Mouse (Mus musculus) hindbrain, embryonic 11.5 days (tissue): ENCODE data around the gene Ugt1a8. TPM values are rescaled to one million over a fixed set of nuclear protein-coding genes. Genes with fewer than 3 reads are reported as not detected.

Experiments
- ATAC-seq: fragments of 200-750 bp; cut with Nextera tagmentation; 2 replicates; pipeline ENCODE4 v1.8.0; 2017; ENCODE audit warnings: mild to moderate bottlenecking, moderate TSS enrichment, moderate library complexity; ENCODE audit not compliant: low FRiP score
- DNase-seq: peaks from one replicate; pipeline ENCODE4 v3.0.0-alpha.2; 2015; ENCODE audit warnings: low spot score
- H3K27ac ChIP-seq: fragments of 300-500 bp; sonication (generic); 2 replicates; pipeline ENCODE4 v1.5.1; 2014; ENCODE audit warnings: mild to moderate bottlenecking, low read depth, low read length
- H3K27me3 ChIP-seq: fragments of 300-500 bp; sonication (generic); 2 replicates; pipeline ENCODE4 v1.6.1; 2014; ENCODE audit warnings: mild to moderate bottlenecking, low read length, moderate library complexity, mixed read lengths; ENCODE audit not compliant: control insufficient read depth, insufficient read depth
- H3K36me3 ChIP-seq: fragments of 300-500 bp; sonication (generic); 2 replicates; pipeline ENCODE4 v1.6.1; 2014; ENCODE audit warnings: mild to moderate bottlenecking, low read length, moderate library complexity, mixed read lengths; ENCODE audit not compliant: control insufficient read depth, insufficient read depth
- H3K4me1 ChIP-seq: fragments of 300-500 bp; sonication (generic); replicated peaks from 2 replicates; pipeline ENCODE4 v1.6.1; 2014; ENCODE audit warnings: low read length, mixed read lengths; ENCODE audit not compliant: control insufficient read depth, insufficient read depth
- H3K4me2 ChIP-seq: fragments of 300-500 bp; sonication (generic); replicated peaks from 2 replicates; pipeline ENCODE4 v1.6.1; 2014; ENCODE audit warnings: mild to moderate bottlenecking, low read depth, low read length
- H3K4me3 ChIP-seq: fragments of 300-500 bp; sonication (generic); 2 replicates; pipeline ENCODE4 v1.5.1; 2014; ENCODE audit warnings: low read depth, low read length
- H3K9ac ChIP-seq: fragments of 300-500 bp; sonication (generic); 2 replicates; pipeline ENCODE4 v1.6.1; 2014; ENCODE audit warnings: low read depth, low read length
- H3K9me3 ChIP-seq: fragments of 300-500 bp; sonication (generic); 2 replicates; pipeline ENCODE4 v1.6.1; 2016; ENCODE audit warnings: low read length; ENCODE audit not compliant: control insufficient read depth
- WGBS: fragments of 180-500 bp; shearing (Covaris S2); extraction: QIAGEN DNeasy Blood & Tissue Kit; methylation state at CpG from one replicate; pipeline ENCODE4 v1.1.7; 2014; 5-methylcytosine and 5-hydroxymethylcytosine counted together
- polyA plus RNA-seq: library from polyadenylated mRNA; unstranded; fragments of >200 nt; fragmentation: Nextera tagmentation; extraction: Ambion mirVana; gene quantifications from 2 replicates; pipeline ENCODE4 v1.2.1, GENCODE M21; 2014

Gene Ugt1a8
- polyA plus RNA-seq, 1 experiment from 2014 or later: not detected

DNA sequence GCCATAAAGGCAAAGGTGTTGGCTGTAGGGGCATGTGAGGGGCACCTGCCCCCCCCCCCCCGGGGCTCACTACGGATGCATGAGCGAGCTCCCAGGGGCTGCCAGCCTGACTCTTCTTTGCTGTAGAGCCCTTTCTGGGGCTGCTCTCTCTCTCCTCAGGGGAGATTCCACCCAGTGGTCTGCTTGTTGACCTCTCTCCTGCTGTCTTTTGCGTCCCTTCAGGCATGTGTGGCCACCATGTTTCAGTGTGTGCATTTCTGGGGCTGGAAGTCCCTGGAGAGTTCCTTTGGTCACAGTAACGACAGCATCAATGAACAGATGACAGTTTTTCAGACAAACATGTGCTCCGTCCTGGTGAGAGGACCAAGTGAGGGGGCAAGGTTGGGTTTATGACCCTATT is 170.7 kb downstream of the Ugt1a8 start:
- no peak overlapping the region for H3K9ac ChIP-seq
- H3K4me3 ChIP-seq: no peak overlapping the region
- H3K4me1 ChIP-seq: no peaks in the 10 kb centered on the region
- 66% methylated on average over 6 of the region's 6 CpGs for WGBS
- DNase-seq (no peak), ATAC-seq (no peak)
- H3K9me3 ChIP-seq: peaks cover 61% of the 10 kb centered on the region
- H3K27ac ChIP-seq: no peak overlapping the region
- H3K27me3 ChIP-seq: no peaks in the 10 kb centered on the region
- no peak overlapping the region for H3K4me2 ChIP-seq
- H3K36me3 ChIP-seq: peaks cover 24% of the 10 kb centered on the region

DNA sequence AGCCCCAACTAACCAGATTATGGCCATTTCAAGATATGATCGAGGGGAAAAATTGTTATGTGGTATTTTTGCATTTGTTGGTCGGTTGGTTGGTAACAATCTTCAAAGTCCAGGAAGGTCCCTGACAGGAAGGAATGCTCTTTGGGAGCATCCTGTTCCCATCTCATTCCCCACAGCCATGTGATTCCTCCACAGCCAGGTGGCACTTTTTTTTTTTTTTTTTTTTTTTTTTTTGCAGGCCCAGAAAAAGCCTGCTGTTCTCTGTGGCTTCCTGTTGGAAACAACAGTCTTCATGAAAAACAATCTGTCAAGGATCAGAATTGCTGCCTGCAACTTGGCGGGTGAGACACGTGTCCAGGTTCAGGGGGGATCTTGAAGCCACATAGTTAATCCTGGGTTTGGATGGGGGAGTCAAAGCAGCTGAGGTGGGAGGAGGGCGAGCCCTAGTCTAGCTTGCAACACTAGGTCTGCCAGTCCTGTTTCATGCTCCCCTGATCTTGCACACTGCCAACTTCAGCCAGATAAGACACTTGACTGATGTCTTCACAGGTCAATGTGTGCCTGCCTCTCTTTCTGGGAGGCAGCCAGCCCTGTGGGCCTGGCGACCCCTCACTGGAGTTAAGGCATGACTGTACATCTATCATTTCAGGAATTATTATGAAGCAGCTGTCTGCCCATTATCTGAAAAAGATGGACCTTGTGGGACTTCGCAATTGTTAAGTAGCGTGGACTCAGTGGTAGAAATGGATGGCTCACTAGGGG is 171.4 kb downstream of the Ugt1a8 start:
- peak; percentile 6 for ATAC-seq
- no peak for DNase-seq
- WGBS: 79% methylated on average over 8 of the region's 8 CpGs

DNA sequence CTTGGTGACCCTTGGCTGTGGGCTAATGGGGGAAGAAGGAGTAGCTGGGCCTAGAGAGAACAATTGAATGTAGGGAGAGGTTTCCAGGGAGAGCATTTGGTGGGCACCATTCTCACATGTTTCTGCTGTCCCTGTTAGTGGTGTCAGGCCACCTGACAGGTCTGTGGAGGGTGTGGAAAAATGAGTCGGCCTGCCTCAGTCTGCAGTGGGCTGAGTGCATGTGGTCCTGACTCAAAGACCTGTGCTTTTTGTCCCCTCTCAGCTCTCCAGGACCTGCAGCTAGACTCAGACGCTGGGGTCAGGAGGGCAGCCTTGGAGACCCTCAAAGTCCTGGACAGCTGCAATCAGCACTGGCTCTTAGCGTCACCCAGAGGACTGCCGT is 172.0 kb downstream of the Ugt1a8 start:
- H3K27ac ChIP-seq: no peak overlapping the region
- WGBS: 76% methylated on average over 4 of the region's 4 CpGs
- H3K9me3 ChIP-seq: peaks cover 54% of the 10 kb centered on the region
- no peak for DNase-seq
- H3K36me3 ChIP-seq: peaks cover 37% of the 10 kb centered on the region
- H3K4me1 ChIP-seq: no peaks in the 10 kb centered on the region
- no peak overlapping the region for H3K4me3 ChIP-seq
- peak; percentile 22 for ATAC-seq
- H3K9ac ChIP-seq: no peak overlapping the region
- no peaks in the 10 kb centered on the region for H3K27me3 ChIP-seq
- no peak overlapping the region for H3K4me2 ChIP-seq

More for the DNA sequence above, 171.4 kb downstream of the Ugt1a8 start:
- H3K36me3 ChIP-seq: peaks cover 31% of the 10 kb centered on the region
- no peak overlapping the region for H3K4me2 ChIP-seq
- H3K27ac ChIP-seq: no peak overlapping the region
- no peaks in the 10 kb centered on the region for H3K27me3 ChIP-seq
- H3K4me1 ChIP-seq: no peaks in the 10 kb centered on the region
- peaks cover 54% of the 10 kb centered on the region for H3K9me3 ChIP-seq
- no peak overlapping the region for H3K4me3 ChIP-seq
- H3K9ac ChIP-seq: no peak overlapping the region

DNA sequence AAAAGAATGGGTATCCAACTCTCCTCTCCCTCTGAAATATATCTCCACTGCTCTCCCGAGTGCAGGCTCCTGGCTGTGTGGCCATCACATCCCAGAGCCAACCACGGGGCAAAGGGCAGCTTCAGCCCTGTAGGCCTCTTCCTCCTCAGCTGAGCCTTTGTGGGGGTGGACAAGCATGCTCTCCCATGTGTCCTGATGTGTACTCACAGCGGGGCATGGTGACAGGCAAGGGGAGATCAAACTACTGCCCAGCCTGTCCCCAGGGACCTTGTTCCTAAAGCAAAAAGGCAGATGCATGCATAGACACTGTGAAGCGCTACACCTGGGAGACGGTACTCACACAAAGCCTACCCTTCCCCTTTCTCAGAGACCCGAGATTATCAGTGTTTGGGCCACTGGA is 172.5 kb downstream of the Ugt1a8 start:
- Histone ChIP-seq H3K4me1 (no peaks in the 10 kb centered on the region), H3K9ac (no peak overlapping the region), H3K4me3 (no peak overlapping the region), H3K27ac (no peak overlapping the region), H3K36me3 (peaks cover 41% of the 10 kb centered on the region), H3K4me2 (no peak overlapping the region), H3K27me3 (no peaks in the 10 kb centered on the region), H3K9me3 (peaks cover 49% of the 10 kb centered on the region)
- ATAC-seq: peak; percentile 7; the same call in 1 of the 2 replicates
- no peak for DNase-seq
- 81% methylated on average over 6 of the region's 6 CpGs for WGBS

DNA sequence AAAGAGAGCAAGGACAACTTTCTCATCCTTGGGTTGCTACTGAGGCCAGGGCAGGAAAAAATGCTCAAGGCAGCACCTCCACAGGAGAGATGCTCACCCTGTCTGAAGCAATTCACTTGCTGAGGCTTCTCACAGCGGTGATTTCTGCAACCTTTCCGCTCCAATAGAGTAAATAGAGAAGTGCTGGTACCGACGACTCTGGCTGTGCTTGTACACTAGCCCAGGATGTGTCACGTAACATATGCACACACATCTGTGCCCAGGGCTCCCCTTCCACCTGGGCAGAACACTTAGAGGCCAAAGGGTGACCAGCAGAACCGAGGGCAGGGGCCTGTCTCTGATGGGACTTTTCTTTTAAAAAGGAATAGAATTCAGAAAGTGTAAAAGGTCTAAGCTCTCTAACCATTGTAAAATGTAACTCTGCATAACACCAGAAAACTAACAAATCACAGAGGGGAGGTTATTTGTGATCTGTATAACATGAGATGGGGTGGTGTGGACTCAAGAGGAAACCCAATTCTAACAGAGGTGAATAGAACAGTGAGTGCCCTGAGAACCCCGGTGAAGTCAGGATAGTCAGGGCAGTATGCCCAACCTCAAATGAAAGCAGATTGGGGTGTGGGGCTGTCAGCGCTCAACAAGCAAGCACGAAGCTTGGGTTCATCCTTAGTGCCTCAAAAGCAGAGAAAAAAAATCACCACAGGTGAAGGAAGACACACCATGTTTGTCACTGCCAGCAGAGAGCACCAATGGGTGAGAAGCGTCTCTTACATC is 173.2 kb downstream of the Ugt1a8 start:
- ATAC-seq (no peak), DNase-seq (no peak)
- Histone ChIP-seq H3K4me2 (no peak overlapping the region), H3K27me3 (no peaks in the 10 kb centered on the region), H3K9me3 (peaks cover 44% of the 10 kb centered on the region), H3K4me1 (no peaks in the 10 kb centered on the region), H3K9ac (no peak overlapping the region), H3K4me3 (no peak overlapping the region), H3K27ac (no peak overlapping the region), H3K36me3 (peaks cover 47% of the 10 kb centered on the region)
- 84% methylated on average over 10 of the region's 10 CpGs for WGBS

DNA sequence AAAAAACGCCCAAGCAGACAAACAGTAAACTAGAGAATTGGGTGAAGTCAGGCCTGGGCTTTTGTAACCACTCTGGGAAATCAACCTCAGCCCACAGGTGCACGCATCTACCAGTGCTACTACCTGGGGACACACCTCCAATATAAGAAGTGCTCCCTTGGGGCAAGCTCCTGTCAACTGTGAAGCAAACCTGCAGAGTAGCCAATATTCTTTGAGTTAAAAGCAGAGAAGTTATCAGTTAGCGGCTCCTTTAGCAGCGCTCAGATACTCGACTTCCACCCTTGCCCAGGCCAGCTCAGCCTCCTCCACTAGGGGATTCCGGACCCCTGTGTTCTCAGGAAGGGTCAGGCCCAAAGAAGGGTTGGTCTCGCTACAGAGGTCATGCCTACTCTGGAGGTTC is 174.1 kb downstream of the Ugt1a8 start:
- Histone ChIP-seq H3K4me2 (no peak overlapping the region), H3K27me3 (no peaks in the 10 kb centered on the region), H3K9ac (no peak overlapping the region), H3K4me3 (no peak overlapping the region), H3K9me3 (peaks cover 38% of the 10 kb centered on the region), H3K36me3 (peaks cover 52% of the 10 kb centered on the region), H3K4me1 (no peaks in the 10 kb centered on the region), H3K27ac (no peak overlapping the region)
- no peak for ATAC-seq
- DNase-seq: no peak
- WGBS: 86% methylated on average over 7 of the region's 7 CpGs

DNA sequence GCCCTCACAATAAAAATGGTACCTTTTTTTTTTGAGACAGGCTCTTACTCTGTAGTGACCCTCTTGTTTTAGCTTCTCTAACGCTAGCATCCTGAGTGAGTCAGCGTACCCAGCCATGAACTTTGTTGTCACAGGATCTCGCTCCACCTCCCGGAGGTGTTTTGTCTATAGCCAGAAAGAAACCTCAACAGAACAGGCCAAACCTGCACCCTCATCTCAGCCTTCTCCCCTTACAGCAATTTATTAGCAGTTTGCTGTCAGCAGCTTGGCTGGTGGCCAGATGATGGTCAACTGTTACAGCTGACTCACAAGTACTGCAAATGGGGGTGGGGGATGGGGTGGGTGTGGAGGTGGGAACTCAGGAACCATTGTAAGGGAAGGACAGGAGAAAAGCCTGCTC is 174.6 kb downstream of the Ugt1a8 start:
- Histone ChIP-seq H3K36me3 (peaks cover 57% of the 10 kb centered on the region), H3K27ac (no peak overlapping the region), H3K4me2 (no peak overlapping the region), H3K9me3 (peaks cover 33% of the 10 kb centered on the region), H3K9ac (no peak overlapping the region), H3K27me3 (no peaks in the 10 kb centered on the region), H3K4me1 (no peaks in the 10 kb centered on the region), H3K4me3 (no peak overlapping the region)
- WGBS: 90% methylated on average over 4 of the region's 4 CpGs
- DNase-seq (no peak), ATAC-seq (no peak)

DNA sequence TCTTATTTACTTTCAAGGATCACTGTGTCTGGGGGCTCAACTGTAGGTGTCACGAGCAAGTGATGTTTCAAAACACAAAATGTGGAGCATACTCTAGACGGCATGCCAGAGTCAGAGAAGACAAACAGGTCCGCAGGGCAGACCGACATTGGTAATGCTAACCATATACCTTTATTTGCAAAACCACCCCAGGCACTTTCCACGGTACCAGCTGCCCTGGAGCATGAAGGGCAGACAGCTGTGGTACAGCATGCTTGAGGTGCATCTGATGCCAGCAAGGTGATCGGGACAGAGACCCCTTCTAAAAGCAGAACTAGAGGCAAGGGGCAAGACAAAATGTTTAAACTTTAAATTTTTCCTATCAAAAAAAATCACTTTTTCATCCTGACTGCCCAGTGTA is 175.3 kb downstream of the Ugt1a8 start:
- Histone ChIP-seq H3K4me2 (no peak overlapping the region), H3K27me3 (no peaks in the 10 kb centered on the region), H3K4me3 (no peak overlapping the region), H3K4me1 (no peaks in the 10 kb centered on the region), H3K9ac (no peak overlapping the region), H3K36me3 (peaks cover 64% of the 10 kb centered on the region), H3K27ac (no peak overlapping the region), H3K9me3 (peaks cover 27% of the 10 kb centered on the region)
- WGBS: 79% methylated on average over 6 of the region's 6 CpGs
- ATAC-seq: no peak
- DNase-seq: no peak

DNA sequence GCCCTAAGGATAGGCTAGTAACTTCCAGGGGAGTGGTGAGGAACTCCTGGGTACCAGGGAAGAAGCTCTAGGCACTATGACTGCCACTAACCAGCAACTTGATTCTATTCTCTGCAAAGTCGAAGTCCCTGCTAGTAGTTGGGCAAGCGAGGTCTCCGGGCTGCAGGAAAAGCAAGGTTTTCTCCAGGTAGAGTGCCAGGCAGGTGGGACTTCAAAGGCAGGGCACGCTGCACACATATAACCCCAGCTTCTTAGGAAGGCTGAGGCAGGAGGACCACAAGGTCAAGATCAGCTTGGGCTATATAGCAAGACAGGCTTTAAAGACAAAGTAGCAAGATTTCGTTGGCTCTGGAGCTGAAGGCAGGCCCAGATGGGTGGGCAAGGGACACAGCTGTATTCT is 176.2 kb downstream of the Ugt1a8 start:
- H3K36me3 ChIP-seq: peaks cover 72% of the 10 kb centered on the region
- H3K4me2 ChIP-seq: no peak overlapping the region
- H3K4me1 ChIP-seq: no peaks in the 10 kb centered on the region
- H3K9ac ChIP-seq: no peak overlapping the region
- H3K27me3 ChIP-seq: no peaks in the 10 kb centered on the region
- no peak for DNase-seq
- H3K27ac ChIP-seq: no peak overlapping the region
- peaks cover 25% of the 10 kb centered on the region for H3K9me3 ChIP-seq
- 91% methylated on average over 5 of the region's 5 CpGs for WGBS
- no peak for ATAC-seq
- no peak overlapping the region for H3K4me3 ChIP-seq
